Mouse (Mus musculus) naive thymus-derived CD4-positive, alpha-beta T cell, adult 2 months (primary cell): ENCODE data around the gene Mical3.

Experiments
- DNase-seq: peaks from one replicate; pipeline ENCODE4 v3.0.0-alpha.2; 2011; ENCODE audit warnings: low read depth

Mical3 gene

GRCm38 (mm10) chr6:120903961-120904360 is 226.8 kb downstream of the Mical3 start:
- DNase-seq = no peak

- peak; percentile 33 for DNase-seq
These were observed 227.3 kb downstream of the Mical3 start for GRCm38 (mm10) chr6:120903450-120903912.

- DNase-seq = no peak
These were observed 228.8 kb downstream of the Mical3 start for GRCm38 (mm10) chr6:120901776-120902645.

- peak; percentile 69 for DNase-seq
These were observed 232.5 kb downstream of the Mical3 start for GRCm38 (mm10) chr6:120898188-120898833.

- DNase-seq = no peak
These were observed 236.3 kb downstream of the Mical3 start for GRCm38 (mm10) chr6:120894524-120894923.

- no peak for DNase-seq
These were observed 236.7 kb downstream of the Mical3 start for GRCm38 (mm10) chr6:120894089-120894488.

- DNase-seq = no peak
These were observed 244.1 kb downstream of the Mical3 start for GRCm38 (mm10) chr6:120886696-120887095.

- DNase-seq = no peak
These were observed 246.4 kb downstream of the Mical3 start for GRCm38 (mm10) chr6:120884436-120884835.
